Mouse (Mus musculus): ENCODE data around the gene Pgf.
A peak's percentile ranks its signal among the peaks of the same experiment; 100 is the strongest.

Pgf gene

DNA sequence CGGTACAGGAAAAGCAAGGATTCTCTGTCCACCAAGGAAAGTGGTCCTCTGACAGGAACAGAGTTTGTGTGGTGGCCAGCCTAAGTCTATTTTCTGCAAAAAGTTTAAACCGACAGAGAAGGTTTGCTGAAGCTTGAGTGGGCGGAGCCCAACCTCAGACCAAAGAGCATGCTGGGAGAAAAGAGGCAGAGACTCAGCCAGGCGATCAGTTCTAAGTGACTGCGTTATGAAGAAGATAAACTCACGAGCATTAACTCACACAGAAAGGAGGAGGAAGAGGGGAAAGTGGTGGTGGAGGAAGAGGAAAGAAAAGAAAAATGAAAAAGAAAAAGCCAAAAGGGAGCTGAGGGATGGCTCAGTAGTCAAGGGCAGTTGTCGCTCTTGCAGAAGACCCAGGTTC, 12.7 kb upstream of the Pgf start:
- no peak for DNase-seq (ENCODE audit: low spot score)

DNA sequence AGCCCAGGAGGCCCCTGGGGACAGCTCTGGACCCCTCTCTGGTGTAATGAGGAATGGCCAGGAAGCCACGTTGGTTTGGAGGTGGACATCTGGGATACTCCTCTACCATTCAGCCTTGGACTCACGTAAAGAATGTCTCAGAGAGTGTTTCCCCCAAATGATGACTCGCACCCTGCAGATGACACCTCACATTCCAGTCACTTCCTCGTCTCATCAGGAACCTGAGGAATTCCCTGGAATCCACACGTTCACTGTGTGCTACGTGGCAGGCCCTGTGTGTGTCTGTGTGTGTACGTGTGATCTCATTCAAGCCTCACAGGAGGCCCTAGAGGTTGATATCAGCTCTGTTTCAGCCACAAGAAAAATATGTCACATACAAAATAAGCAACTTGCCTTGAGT, 8.8 kb upstream of the Pgf start:
- DNase-seq (ENCODE audit: low spot score) = no peak

DNA sequence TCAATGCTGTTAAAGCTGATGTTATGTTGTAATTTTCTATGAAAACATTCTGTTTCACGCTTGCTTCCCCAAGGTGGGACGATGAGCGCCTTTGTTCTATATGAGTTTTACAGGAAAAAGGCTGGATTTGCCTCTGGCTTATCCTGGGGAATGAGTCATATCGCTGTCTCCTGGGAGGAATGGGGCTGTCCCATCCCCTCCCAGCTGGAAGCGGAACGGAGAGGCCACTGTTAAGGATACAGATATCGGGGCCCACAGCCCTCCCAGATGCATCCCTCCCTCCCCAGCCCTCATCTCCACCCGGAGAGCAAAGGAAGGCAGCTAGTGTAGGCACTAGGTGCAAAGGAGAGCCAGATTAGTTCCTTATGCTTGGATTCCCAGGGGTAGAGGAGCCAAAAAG, 8.2 kb upstream of the Pgf start:
- no peak for DNase-seq (ENCODE audit: low spot score)

DNA sequence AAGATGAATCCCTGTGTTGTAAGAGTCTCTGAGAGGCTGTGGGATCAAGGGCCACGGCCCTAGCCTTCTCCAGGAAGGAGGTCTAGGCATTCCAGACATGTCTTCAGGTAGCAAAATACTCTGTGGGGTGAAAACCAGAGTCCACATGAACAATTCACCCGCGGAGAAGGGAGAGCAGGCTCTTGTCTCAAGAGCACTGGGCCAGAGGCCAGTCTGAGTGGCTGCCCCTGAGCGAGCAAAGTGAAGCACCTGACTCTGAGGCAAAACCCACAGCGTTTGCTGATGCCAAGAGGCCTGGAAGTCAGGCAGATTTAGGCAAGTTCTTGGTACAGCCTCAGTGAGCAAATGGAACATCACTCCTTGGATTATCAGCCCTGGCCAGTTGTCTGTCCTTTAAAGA, 6.5 kb upstream of the Pgf start:
- DNase-seq (ENCODE audit: low spot score) = no peak

DNA sequence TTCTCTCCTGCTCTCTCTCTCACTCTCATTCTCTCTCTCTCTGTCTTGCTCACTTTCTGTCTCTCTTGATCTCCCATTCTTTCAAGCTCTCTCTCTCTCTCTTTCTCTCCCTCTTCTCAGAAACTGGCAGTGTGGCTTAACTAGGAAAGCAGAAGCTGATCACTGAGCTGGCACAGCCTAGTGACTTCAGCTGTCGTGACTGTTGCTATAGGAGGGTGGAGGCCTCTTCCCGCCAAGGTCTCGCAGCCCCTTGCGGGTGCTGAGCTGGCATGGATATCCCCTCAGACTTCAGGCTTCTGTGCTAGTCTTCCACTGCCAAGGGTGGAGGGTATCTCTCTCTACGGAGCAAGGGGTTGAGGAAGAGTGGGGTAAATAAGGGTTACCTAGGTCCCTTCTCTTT, 5.3 kb upstream of the Pgf start:
- no peak for DNase-seq (ENCODE audit: low spot score)

DNA sequence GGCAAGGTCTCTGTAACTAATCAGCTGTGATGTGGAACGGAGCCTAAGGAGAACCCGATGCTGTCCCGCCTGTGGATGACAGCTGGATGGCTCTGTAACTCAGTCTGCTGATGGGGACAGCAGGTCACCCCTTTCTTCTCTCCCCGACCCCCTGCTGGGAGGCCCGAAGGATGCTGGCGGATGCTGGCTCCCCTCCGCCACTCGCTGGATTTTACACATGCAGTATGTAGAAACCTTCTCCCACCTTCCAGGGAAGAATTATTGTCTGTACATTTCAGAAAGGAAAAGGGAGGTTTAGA, 4.7 kb upstream of the Pgf start:
- DNase-seq (ENCODE audit: low spot score) = no peak

DNA sequence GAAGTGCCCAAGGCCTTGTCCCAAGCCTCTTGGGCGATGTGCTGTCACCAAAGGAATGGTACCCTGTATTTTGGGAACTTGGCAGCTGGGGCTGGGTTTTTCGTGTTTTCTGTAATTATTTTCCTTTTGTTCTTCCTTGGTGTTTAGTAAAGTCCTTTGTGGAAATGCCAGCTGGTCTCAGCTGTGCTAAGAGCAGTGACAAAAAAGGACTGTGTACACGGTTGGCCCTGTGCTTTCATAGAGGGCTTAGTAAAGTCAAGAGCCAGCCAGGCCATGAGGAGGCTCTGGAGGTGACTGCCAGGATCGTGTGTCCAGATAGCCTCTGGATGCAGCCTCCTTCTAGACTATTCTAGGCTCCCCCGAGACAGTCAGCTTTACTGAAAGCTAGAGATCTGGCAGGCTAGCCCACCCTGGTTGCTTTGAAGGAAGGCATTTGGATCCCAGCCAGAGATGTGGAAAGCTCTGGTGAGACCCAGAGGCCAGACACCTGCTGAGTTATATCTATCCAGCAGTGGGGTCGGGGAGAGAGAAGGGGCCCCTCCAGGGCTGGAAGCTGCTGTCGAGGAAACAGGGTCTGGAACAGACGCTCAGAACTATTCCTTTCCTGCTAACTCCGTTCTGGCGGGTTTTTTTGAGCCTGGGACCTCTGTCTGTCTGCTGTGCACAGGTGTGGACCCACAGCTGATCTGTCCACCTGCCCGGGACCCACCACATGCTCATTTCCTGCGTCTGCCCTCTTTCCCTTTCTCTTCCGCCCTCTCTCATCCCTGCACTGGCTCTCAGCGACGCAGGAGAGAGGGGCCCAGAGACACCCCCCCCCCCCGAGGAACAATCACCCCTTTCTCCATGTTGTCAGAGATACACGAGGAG, 4.1 kb upstream of the Pgf start:
- no peak for DNase-seq (ENCODE audit: low spot score)

DNA sequence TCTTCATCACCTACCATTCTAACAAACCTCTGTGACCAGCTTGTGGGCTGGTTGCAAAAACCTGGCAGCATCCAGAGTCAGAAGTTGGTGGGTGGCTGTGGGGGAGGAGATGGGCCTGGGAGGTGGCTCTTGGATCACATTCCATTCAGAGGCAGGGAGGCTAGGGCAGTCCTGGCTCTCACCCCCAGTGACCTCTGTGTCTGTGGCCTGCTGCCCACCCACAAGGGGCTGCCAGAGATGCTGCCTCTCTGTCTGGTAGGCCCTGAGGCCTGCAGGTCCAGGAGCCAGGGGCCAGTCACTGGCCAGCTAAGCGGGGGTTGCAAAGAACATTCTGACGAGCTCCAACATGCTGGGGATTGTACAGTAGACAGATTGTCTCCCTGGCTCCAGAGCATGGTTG, 704 bp upstream of the Pgf start:
- no peak for DNase-seq (ENCODE audit: low spot score)

DNA sequence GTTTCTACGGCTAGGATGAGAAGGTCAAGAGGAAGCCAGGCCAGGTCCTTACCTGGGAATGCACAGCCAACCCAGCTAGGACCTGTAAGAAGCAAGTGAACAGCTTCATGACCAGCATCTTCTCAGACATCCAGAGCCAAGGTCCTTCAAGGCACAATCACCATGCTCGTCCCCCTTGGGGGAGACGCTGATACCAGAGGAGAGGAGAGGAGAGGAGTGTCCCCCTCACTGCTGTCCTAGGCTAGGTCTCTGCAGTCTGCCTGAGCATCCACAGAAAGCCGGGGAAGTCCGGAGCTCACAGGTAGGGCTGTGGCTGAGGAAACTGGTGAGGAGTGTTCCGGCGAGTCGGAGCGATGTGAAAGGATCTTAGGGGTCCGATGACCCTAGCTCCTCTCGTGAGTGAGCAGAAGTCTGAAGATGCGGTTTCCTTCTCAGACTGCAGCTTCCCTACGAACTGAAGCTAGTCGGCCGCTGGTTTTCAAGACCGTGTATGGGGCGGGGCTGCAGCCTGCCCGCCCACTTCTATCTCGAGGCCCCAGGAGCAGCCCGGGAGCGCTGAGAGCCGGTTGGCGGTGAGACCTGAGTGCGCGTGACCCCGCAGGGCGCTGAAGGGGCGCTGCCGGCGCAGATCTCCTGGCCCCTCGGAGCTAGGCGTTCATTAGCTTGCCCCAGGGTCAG, 605 bp downstream of the Pgf start:
- no peak for DNase-seq (ENCODE audit: low spot score)

DNA sequence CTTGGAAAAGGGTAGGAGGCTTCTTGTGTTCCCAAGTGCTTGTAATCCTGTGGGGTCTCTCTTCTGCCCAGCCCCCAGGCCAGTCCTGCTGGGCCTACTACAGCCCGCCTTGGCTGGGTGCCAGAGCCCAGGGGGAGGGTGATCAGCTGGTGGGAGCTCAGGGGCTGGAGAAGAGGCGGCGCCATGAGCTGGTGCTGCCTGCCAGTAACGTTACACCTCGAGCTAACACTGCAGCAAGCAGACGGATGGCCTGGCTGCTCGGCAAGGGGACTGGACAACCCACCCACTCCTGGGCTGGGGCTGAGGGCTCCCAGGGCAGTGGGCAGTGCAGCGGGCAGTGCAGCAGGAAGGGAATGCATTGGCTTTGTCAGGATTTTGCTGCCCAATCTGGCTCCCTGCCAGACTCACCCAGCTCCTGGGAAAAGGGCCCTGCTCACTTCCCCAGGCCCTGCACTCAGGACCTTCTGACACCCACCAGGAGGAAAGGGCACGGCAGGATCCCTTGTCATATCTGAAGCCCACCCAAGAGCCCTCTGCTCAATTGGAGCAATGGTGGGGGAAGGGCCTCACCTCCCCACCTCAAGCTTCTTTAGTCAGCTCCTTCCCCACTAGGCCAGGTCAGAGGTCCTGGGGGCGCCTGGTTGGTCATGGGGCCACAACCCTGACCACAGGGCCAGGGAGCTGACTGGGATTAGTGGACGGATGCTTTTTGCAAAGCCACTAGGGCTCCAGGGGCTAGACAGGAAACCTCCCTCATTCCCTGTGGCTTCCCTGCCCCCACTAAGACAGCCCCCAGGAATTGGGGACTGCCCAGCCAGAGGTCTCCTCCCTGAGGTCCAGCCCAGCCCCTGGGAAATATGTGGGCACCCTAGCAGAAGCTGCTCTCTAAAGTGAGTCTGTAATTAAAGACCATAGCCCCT, 1.4 kb downstream of the Pgf start:
- DNase-seq (ENCODE audit: low spot score) = no peak

DNA sequence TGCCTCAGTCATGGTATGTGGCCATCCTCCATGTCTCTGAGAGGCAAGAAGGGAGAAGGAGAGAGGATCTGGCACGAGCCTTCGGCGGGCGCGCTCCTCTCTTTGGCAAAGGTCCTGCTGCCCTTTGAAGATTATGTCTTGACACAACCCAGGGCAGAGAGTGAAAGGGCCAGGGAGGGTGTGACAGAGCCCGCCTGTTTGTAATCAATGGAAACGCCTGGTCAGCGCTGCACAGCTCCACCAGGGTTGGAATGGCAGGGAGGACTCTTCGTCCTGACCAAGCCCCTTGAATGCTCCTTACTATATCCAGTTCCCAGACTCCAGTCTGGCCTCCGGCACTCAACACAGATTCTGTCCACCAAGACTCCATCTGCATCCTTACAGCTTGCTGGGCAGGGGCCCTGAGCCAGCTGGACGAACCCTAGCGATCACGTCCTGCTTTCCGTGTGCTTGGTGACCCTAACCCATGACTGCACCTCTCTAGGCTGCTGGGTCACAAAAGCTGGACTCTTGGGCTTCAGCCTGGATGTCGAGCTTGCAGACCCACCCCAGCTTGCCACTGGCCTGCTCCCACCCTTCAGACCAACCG, 2.4 kb downstream of the Pgf start:
- no peak for DNase-seq (ENCODE audit: low spot score)

DNA sequence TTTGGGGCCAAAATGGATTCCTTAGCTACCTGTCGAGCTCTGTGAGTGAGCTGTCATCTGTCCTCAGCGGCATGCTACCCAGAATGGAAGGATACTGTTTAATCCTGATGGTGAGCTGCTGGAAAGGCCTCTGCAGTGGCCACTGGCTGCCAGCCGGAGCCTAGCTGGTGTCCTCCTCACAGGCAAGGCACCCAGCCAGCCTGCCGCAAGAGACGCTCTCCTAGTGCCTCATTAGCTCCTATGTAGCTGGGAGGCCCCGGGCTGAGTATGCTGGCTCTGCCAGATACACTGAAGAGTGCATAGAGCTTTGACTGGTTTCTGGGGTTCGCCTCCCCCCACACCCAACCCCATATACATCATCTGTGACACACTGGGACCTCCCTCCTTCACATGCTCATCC, 3.6 kb downstream of the Pgf start:
- DNase-seq (ENCODE audit: low spot score) = no peak

DNA sequence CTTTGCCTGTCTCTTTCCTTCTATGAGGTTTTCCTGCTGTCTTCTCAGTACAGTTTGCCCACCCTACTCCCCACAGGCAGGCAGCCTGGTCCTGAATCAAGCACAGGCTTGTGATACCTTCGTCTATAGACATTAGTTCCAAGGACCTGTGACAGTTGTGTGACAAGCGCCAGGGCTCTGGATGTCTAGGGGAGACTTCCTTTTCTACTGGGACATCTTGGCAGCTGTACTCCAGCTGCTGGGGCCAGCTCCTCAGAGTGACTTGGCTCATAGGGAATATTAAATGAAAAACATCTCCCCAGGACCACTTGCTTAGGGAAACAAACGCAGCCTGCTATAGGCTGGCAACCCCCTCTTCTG, 6.7 kb downstream of the Pgf start:
- DNase-seq (ENCODE audit: low spot score) = no peak

DNA sequence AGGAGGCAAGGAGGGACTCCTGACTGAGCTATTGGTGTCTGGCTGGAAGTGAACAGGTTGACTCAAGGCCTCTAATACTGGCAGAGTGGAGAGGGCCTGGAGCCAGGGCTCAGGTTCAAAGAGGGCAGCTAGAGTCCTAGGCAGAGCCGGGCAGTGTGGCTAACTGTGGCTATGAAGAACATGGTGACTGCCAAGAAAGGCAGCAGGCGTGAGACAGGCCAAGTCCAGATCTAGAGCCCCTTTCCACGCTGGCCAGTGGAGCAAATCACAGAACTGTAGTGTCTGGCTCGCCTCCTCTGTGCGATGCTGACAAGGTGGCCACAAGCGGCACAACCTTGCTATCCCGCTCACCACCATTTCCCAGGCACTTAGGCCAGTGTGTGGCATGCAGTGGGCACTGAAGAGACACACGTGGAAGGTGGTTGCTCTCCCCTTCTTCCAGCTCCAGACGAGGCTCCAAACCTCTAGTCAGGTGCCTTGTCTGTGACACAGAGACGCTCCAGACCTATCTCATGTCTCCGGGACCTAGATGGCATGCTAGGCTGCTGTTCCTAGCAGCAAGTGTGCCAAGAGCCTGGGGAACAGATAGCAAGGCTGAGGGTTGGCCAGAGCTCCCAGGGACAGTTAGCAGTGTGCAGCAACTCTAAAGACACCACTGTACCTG, 7.2 kb downstream of the Pgf start:
- no peak for DNase-seq (ENCODE audit: low spot score)

DNA sequence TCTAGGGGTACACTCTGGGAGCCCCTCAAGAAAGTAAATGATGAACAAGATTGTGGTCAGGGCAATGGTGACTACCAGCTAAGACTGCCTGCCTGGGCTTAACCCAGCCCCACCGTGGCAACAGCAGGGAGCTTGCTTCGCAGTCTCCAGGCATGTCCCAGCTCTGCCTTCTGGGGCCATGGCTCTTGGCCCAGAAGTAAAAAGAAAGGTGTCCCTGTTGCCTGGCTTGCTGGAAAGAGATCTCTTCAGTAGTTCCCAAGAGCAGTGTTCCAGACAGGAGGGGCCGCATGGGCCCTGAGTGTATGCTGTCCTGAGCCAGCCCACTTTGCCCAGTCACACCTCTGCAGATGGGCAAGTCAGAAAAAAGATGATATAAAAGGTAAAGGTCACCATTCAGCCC, 7.7 kb downstream of the Pgf start:
- no peak for DNase-seq (ENCODE audit: low spot score)

DNA sequence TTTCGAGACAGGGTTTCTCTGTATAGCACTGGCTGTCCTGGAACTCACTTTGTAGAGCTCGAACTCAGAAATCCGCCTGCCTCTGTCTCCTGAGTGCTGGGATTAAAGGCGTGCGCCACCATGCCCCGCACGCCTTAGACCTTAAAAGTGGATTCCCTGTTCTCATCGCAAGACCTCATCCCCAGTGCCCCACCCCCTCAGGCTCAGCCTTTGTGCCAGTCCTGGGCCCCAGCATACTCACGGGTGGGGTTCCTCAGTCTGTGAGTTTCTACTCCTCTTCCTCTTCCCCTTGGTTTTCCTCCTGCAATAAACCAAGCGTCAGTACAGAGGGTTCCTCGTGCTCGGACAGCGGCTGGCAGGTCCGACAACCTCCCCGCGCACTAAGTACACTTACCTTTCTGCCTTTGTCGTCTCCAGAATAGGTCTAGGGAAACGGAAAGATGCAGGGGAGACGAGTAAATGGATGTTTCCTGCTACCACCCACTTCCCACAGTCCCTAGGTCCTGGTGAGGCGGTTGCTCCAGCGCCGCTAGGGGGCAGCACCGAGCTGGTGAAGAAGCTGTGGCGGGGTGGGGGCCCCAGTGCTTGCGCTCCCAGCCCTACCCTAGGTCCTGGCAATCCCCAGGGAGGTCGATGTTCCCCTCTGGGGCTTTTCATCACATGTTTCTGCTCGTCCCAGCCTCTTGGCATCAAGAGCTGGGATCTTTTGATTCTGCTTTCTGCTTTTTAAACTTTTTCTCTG, 8.3 kb downstream of the Pgf start:
- DNase-seq (ENCODE audit: low spot score) = peak; percentile 51

DNA sequence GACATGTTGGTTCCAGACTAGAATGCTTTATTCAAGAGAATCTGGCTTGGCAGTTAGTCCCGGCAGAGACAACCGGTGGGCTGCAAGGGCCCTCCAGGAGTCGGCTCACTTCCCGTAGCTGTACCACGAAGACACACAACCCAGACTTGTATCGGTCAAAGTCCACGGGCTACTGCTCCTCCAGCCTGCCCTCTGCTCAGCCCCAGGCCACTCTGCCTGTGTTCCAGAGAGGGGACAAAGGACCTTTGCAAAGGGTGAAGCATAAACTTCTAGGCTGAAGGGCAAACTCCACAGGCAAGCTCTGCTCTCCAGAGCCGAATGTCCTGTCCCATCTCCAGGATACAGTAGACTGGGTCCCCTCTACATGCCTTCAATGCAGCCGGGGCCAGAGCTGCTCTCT, 11.0 kb downstream of the Pgf start:
- DNase-seq (ENCODE audit: low spot score) = no peak

DNA sequence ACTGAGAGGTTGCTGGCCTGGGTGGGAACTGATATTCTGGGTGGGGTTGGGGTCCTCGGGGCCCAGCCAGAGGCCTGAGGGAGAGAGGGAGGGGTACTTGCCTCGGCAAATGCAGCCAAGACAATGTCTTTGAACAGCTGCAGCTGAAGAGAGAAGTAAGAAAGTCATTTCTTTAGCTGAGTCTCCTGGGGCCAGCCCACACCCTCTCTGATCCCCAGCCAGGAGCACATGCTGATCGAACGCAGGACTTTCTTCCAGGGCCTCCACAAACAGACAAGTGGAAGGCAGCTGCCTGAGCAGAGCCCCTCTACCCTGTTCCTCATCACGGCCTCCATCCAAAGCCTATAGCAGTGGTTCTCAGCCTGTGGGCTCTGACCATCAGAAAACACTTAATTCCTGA, 12.6 kb downstream of the Pgf start:
- DNase-seq (ENCODE audit: low spot score) = no peak

DNA sequence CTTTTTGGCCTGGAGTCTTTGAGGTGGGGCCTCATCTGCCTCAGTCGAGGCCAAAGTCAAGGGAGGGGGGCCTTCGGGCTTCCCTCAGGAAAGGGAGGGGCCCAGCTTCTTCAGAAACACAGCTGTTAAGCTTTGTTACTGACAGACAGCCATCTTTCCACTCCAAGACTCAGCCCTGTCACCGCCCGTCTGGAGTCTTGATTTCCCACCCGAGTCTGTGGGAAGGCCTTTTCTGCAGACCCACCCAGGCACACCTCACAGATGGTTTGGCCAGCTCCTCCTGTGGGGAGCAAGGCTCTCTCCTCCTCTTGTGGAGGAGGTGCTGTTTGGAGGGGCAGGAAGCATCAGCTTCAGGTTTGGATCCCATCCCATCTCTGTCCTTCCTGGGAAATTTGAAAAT, 18.0 kb downstream of the Pgf start:
- DNase-seq (ENCODE audit: low spot score) = no peak

DNA sequence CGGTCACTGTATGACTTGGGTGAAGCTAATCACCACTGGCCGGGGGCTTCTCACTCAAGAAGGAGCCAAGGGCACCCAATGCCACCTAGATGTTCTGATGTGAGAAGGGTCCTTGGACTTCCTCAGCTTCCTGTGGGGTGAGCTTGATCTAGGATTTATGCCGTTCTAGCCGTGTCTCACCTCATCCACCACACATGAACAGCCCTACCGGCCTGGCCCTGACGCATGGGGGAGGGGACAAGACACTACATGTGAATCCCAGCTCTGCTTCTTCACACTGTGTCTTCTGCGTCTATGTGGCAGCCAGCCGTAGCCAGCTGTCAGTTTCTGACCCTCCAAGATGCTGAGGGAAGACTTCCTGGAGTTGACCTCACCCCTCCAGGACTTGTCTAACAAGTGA, 18.8 kb downstream of the Pgf start:
- no peak for DNase-seq (ENCODE audit: low spot score)

DNA sequence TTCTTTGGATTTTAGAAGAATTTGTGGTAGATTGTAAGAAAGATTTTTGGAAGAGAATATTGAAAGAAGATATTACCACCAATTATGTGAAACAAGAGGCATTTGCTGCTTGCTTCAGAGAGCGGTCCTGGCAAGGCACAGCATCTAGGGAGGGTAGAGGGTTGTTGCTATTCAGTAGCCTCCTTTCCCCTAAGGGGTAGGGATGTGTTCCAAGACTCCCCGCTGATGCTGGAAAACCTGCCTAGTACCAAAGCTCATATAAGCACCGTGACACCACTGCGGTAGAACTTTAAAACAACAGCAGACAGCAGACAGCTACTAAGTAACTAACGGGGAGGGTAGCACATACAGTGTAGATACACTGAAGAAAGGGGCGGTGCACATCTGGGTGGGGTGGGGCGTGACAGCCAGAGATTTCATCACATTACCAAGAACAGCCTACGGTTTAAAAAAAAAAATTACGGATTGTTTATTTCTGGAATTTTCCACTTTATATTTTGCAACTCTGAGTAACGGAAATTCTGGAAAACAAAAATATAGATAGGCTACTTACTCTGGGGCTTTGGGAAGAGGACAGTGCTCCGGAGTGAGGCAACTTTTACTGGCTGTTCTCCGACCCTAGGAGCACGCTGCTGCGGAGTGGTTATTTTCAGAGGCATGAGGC, 19.7 kb downstream of the Pgf start:
- DNase-seq (ENCODE audit: low spot score) = no peak

All from layer of hippocampus, adult 9-10 months (tissue).